Mouse (Mus musculus): ENCODE measurements around the gene Etfdh.

Gene Etfdh

DNA sequence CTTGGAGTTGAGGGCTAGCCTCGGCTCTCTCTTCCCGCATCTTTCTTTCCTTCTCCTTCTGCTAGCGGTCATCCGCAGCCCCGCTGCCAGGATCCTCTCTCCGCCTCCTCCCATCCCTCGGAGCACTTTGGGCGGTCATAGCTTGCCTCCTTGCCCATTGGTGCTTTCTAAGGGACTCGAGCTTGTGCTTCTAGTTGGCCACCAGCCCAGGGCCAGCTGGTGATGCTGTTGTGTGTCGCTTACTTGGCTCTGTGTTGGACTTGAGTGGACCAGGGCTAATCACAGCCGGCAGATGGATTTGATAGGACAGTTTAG lies at the start of gene Etfdh:
Gene Etfdh, minus strand, starts transcription at position 85 of the 315 bp plus-strand sequence.
- peak; percentile 30 for DNase-seq (ENCODE audit: low spot score)

DNA sequence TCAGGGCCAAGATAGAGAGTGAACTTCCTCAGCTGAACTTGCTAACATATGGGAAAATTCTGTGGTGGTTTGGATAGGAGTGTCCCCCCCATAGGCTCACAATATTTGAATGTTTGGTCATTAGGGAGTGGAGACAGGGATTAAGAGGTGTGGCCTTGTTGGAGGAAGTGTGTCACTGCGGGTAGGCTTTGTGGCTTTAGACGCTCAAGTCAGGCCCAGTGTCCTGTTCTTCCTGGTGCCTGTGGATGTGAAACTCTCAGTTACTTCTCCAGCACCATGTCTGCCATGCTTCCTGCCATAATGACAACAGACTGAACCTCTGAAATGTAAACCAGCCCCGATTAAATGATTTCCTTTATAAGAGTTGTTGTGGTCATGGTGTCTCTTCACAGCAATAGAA lies 47.1 kb upstream of the Etfdh start:
- no peak for DNase-seq (ENCODE audit: low spot score)

DNA sequence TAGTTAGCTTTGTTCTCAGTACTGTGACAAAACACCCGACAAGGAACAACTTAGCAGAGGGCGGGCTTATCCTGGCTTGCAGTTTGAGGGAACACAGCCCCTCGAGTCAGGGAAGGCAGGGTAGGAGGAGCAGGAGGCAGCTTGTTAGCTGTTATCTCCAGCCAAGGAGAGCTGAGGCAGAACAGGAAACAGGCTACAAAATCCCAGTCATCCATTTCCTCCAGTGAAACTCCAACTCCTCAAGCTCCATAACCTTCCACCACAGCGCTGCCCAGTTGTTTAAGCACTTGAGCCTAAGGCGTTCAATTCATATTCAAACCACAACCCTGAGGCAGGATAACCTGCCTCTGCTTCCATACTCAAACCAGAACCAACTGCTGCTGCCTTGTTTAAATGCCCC lies 45.3 kb upstream of the Etfdh start:
- DNase-seq (ENCODE audit: low spot score) = no peak

- peak; percentile 60 for DNase-seq (ENCODE audit: low spot score)
Observed at GRCm38 (mm10) chr3:79673082-79673481, 43.8 kb upstream of the Etfdh start.

- DNase-seq (ENCODE audit: low spot score) = no peak
Observed at GRCm38 (mm10) chr3:79672188-79672587, 42.9 kb upstream of the Etfdh start.

GRCm38 (mm10) chr3:79670556-79670955 lies 41.3 kb upstream of the Etfdh start:
- DNase-seq (ENCODE audit: low spot score) = no peak

- DNase-seq (ENCODE audit: low spot score) = peak; percentile 42
Observed at GRCm38 (mm10) chr3:79664787-79665408, 35.6 kb upstream of the Etfdh start.

DNA sequence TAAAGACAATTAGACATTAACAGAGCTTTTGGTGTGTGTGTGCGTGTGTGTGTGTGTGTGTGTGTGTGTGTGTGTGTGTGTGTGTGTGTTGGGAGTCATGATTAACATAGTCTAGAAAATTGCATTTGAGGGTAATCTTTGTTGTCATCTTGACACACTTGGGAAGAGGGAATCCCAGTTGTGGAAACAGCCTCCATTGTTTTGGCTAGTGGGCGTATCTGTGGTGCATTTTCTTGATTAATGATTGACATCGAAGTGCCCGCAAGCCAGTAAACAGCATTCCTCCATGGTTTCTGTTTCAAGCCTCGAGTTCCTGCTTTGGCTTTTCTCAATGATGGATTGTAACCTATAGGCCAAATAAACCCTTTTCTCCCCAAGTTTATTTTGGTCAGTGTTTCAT lies 27.4 kb upstream of the Etfdh start:
- DNase-seq (ENCODE audit: low spot score) = no peak

- no peak for DNase-seq (ENCODE audit: low spot score)
Observed at GRCm38 (mm10) chr3:79652129-79652528, 22.8 kb upstream of the Etfdh start.

DNA sequence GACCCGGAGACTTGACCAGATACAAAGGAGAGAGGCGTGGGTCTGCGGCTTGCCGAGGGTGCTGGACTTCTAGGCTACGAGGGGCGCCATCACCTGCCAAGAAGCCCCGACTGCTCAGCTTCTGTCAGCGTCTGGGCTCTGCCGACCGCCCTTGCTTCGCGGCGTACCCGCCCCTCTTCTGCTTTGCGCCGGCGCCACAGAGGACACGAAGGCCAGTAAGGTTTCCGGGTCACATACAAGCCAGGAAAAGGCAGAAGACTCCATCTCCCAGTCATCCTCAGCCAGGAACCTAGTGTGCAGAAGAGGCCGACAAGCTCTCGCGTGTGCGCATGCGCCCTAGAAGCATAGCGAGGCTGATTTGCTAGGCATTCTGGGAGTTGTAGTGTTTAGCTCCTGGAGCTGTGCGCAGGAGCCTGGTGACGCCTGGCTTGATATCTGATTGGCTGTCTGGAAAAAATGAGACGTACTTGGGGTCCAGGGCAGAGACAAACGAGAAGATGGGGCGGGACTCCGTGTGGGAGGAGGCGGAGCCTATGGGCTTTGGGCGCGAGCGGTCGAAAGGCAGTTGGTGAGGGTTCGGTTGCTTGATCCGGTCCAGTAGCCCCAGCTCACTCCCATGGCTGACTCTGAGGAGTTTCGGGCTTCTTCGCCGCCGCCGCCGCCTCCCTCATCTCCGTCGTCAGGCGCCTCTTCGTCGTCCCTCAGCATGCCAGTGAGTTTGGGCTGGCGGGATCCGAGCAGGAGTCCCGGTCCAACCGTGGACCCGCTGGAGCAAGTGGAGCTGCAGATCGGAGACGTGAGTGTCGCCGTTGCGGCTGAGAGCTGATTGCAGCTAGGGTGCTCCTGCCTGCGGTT lies 512 bp downstream of the Etfdh start, which contains the start of gene 4930579G24Rik:
Gene 4930579G24Rik, plus strand, starts transcription at position 519 of the 855 bp plus-strand sequence.
- peak; percentile 81 for DNase-seq (ENCODE audit: low spot score)

GRCm38 (mm10) chr3:79628182-79628560 lies 1.1 kb downstream of the Etfdh start:
- no peak for DNase-seq (ENCODE audit: low spot score)

GRCm38 (mm10) chr3:79627484-79628181 lies 1.7 kb downstream of the Etfdh start:
- no peak for DNase-seq (ENCODE audit: low spot score)

- DNase-seq (ENCODE audit: low spot score) = no peak
Observed at GRCm38 (mm10) chr3:79609886-79610285, 19.4 kb downstream of the Etfdh start.

- DNase-seq (ENCODE audit: low spot score) = no peak
Observed at GRCm38 (mm10) chr3:79595468-79595867, 33.8 kb downstream of the Etfdh start.

DNA sequence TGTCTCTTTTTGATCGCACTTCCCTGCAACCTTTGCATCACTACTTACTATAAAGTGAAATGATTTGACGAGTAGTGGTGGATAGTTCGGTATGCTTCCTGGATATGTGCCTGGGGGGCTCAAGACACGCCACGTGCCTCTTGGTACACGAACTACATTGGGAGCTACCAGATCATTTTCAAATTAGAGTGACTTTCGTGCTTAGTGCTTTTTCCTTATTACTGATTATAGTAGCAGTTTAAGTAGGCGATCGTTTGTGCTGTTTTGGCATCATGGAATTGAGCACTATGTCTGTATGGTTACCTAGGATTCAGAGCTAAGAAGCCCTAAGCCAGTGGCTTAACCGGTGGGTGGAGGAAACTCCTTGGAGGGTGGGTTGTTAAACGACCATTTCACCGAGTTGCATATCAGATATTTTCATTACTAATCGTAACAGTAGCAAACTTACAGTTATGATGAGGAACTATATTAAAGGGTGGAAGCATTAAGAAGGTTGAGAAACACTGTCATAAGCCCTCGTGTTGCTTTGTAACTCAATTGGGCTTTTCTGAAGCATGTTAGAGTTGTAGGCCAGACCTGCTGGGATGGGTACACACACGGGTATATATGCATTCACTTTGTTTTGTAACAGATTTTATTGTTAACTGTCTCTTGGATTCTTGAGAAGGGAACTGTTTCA lies 37.4 kb downstream of the Etfdh start:
- no peak for DNase-seq (ENCODE audit: low spot score)

- peak; percentile 65 for DNase-seq (ENCODE audit: low spot score)
Observed at GRCm38 (mm10) chr3:79590863-79591792, 38.2 kb downstream of the Etfdh start, which contains the start of gene Ppid. Gene Ppid (plus strand): TSS chr3:79591342.

DNA sequence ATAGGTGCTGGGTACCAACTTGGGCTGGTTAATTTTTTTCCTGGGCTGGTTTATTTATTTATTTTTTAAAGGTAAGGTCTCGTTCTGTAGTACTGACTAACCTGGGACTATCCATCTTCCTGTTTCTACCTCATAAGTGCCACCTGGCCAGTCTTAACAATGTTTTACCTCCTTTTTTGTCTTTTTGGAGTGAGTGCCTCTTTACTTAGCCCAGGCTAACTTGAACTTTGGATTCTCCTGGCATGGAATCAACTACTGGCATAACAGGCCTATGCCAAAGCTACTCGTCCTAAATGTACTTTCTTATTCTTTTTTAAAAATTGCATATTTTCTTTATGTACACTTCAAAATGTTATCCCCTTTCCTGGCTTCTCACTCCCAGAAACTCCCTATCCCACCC lies 39.6 kb downstream of the Etfdh start:
- DNase-seq (ENCODE audit: low spot score) = no peak

DNA sequence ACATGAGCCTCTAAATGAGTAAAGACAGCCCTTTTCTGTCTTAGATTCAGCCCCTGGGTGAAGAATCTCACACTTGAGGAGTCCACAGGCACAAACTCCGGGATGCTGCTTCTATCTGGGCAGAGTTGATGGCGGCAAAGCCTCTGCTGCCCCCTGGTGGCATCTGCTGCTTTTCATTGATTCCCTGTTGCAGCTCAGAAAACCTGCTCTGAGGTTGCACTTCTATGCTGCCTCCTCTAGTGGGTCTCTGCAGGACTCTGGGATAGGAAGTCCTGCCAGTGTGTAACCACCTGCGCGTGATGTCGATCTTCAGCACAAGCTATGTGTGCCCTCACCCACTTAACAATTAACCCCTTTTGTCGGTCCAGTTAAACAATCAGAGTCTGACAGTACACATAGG lies 42.5 kb downstream of the Etfdh start:
- peak; percentile 85 for DNase-seq (ENCODE audit: low spot score)

DNA sequence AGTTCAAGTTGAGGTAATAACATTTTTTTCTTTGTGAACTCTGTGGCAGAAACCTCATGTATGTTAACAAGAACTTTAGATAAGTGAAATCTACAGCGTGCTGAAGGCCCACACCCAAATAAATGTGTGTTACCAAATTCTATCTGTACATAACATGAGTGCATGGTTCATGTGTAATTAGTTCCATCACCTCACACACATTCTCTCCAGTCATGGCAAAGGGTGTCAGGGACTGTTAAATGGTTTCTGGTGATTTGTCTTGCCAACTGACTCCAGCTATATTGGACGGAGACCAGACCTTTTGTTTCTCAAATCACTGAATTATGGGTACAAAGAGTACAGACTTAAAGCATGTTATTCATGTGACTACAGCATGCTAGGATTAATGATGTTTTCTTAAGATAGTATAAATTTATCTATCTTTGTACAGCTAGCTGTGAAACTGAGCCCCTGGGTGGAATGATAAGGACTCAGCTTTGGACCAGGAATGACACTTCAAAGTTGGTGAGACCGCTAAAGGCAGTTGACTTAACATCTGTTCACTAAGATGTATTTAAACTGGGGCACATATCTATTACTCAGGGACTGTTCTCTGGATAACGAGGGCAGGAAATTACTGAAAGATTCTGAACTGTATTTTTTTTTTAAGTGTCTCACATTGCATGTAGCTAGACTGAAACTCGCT lies 49.3 kb downstream of the Etfdh start:
- DNase-seq (ENCODE audit: low spot score) = no peak

- DNase-seq (ENCODE audit: low spot score) = no peak
Observed at GRCm38 (mm10) chr3:79578164-79578563, 51.1 kb downstream of the Etfdh start.

- DNase-seq (ENCODE audit: low spot score) = no peak
Observed at GRCm38 (mm10) chr3:79577606-79578005, 51.7 kb downstream of the Etfdh start.

Measured in urinary bladder, postnatal 25 days (tissue).